Mouse (Mus musculus): ENCODE measurements around the gene Iqcc. TPM values are rescaled to one million over a fixed set of nuclear protein-coding genes. Genes with fewer than 3 reads are reported as not detected.
A peak's percentile ranks its signal among the peaks of the same experiment; 100 is the strongest.

Gene Iqcc
- polyA plus RNA-seq, 1 experiment = 10.8 TPM

- Histone ChIP-seq H3K27me3 (ENCODE audit: control insufficient read depth, insufficient read depth, insufficient read length) (no peaks in the 10 kb centered on the region), H3ac (ENCODE audit: control insufficient read depth, insufficient read length, low read depth) (peak overlapping the region; percentile 46), H3K79me2 (ENCODE audit: control insufficient read depth, insufficient read depth) (peaks cover 46% of the 10 kb centered on the region), H3K4me3 (ENCODE audit: insufficient read depth, poor library complexity, severe bottlenecking) (no peak overlapping the region), H3K36me3 (ENCODE audit: control insufficient read depth, insufficient read depth) (peaks cover 46% of the 10 kb centered on the region), H3K79me3 (ENCODE audit: low read depth) (peaks cover 28% of the 10 kb centered on the region)
- TF ChIP-seq MYOG (IDR thresholded peaks at IDR 0.05; ENCODE audit: control insufficient read depth, extremely low read depth, insufficient read length) = no peak
- TF ChIP-seq CEBPB (IDR thresholded peaks at IDR 0.05; ENCODE audit: low read depth) = no peak
- no peak for TF ChIP-seq CTCF (IDR thresholded peaks at IDR 0.05; ENCODE audit: control insufficient read depth, insufficient read depth, insufficient read length)
- no peak for TF ChIP-seq FOSL1 (IDR thresholded peaks at IDR 0.05; ENCODE audit: insufficient read depth, low read length, poor library complexity, severe bottlenecking)
- TF ChIP-seq MAX (IDR thresholded peaks at IDR 0.05) = no peak
- no peak for TF ChIP-seq USF1 (IDR thresholded peaks at IDR 0.05; ENCODE audit: low read depth)
- TF ChIP-seq MYOD1 (IDR thresholded peaks at IDR 0.05; ENCODE audit: control insufficient read depth, insufficient read length, low read depth) = no peak
These were observed 20.3 kb upstream of the Iqcc start for GRCm38 (mm10) chr4:129639221-129639620.

GRCm38 (mm10) chr4:129633852-129634251, 15.0 kb upstream of the Iqcc start:
- TF ChIP-seq FOSL1 (IDR thresholded peaks at IDR 0.05; ENCODE audit: insufficient read depth, low read length, poor library complexity, severe bottlenecking) (no peak), MYOG (IDR thresholded peaks at IDR 0.05; ENCODE audit: control insufficient read depth, extremely low read depth, insufficient read length) (no peak), CEBPB (IDR thresholded peaks at IDR 0.05; ENCODE audit: low read depth) (no peak), USF1 (IDR thresholded peaks at IDR 0.05; ENCODE audit: low read depth) (no peak), MYOD1 (IDR thresholded peaks at IDR 0.05; ENCODE audit: control insufficient read depth, insufficient read length, low read depth) (no peak), CTCF (IDR thresholded peaks at IDR 0.05; ENCODE audit: control insufficient read depth, insufficient read depth, insufficient read length) (no peak), MAX (IDR thresholded peaks at IDR 0.05) (no peak)
- no peak overlapping the region for H3K4me3 ChIP-seq (ENCODE audit: insufficient read depth, poor library complexity, severe bottlenecking)
- H3K36me3 ChIP-seq (ENCODE audit: control insufficient read depth, insufficient read depth) = peaks cover 86% of the 10 kb centered on the region
- peaks cover 15% of the 10 kb centered on the region for H3K79me3 ChIP-seq (ENCODE audit: low read depth)
- no peak overlapping the region for H3ac ChIP-seq (ENCODE audit: control insufficient read depth, insufficient read length, low read depth)
- peaks cover 29% of the 10 kb centered on the region for H3K79me2 ChIP-seq (ENCODE audit: control insufficient read depth, insufficient read depth)
- H3K27me3 ChIP-seq (ENCODE audit: control insufficient read depth, insufficient read depth, insufficient read length) = no peaks in the 10 kb centered on the region

GRCm38 (mm10) chr4:129631867-129632266, 13.0 kb upstream of the Iqcc start:
- peaks cover 88% of the 10 kb centered on the region for H3K36me3 ChIP-seq (ENCODE audit: control insufficient read depth, insufficient read depth)
- peaks cover 17% of the 10 kb centered on the region for H3K79me2 ChIP-seq (ENCODE audit: control insufficient read depth, insufficient read depth)
- no peak overlapping the region for H3K4me3 ChIP-seq (ENCODE audit: insufficient read depth, poor library complexity, severe bottlenecking)
- TF ChIP-seq MYOD1 (IDR thresholded peaks at IDR 0.05; ENCODE audit: control insufficient read depth, insufficient read length, low read depth) = no peak
- H3ac ChIP-seq (ENCODE audit: control insufficient read depth, insufficient read length, low read depth) = no peak overlapping the region
- no peaks in the 10 kb centered on the region for H3K27me3 ChIP-seq (ENCODE audit: control insufficient read depth, insufficient read depth, insufficient read length)
- peaks cover 5% of the 10 kb centered on the region for H3K79me3 ChIP-seq (ENCODE audit: low read depth)

GRCm38 (mm10) chr4:129630944-129631343, 12.0 kb upstream of the Iqcc start:
- H3K79me2 ChIP-seq (ENCODE audit: control insufficient read depth, insufficient read depth) = peaks cover 8% of the 10 kb centered on the region
- H3K79me3 ChIP-seq (ENCODE audit: low read depth) = peaks cover 2% of the 10 kb centered on the region
- H3K36me3 ChIP-seq (ENCODE audit: control insufficient read depth, insufficient read depth) = peaks cover 81% of the 10 kb centered on the region
- no peak overlapping the region for H3ac ChIP-seq (ENCODE audit: control insufficient read depth, insufficient read length, low read depth)
- TF ChIP-seq CTCF (IDR thresholded peaks at IDR 0.05; ENCODE audit: control insufficient read depth, insufficient read depth, insufficient read length) = no peak
- H3K4me3 ChIP-seq (ENCODE audit: insufficient read depth, poor library complexity, severe bottlenecking) = no peak overlapping the region
- no peaks in the 10 kb centered on the region for H3K27me3 ChIP-seq (ENCODE audit: control insufficient read depth, insufficient read depth, insufficient read length)

GRCm38 (mm10) chr4:129626035-129626434, 7.1 kb upstream of the Iqcc start:
- Histone ChIP-seq H3K79me3 (ENCODE audit: low read depth) (no peaks in the 10 kb centered on the region), H3K36me3 (ENCODE audit: control insufficient read depth, insufficient read depth) (peaks cover 43% of the 10 kb centered on the region), H3K27me3 (ENCODE audit: control insufficient read depth, insufficient read depth, insufficient read length) (no peaks in the 10 kb centered on the region), H3K79me2 (ENCODE audit: control insufficient read depth, insufficient read depth) (peaks cover 6% of the 10 kb centered on the region), H3K4me3 (ENCODE audit: insufficient read depth, poor library complexity, severe bottlenecking) (no peak overlapping the region), H3ac (ENCODE audit: control insufficient read depth, insufficient read length, low read depth) (no peak overlapping the region)
- TF ChIP-seq MAX (IDR thresholded peaks at IDR 0.05) (no peak), CTCF (IDR thresholded peaks at IDR 0.05; ENCODE audit: control insufficient read depth, insufficient read depth, insufficient read length) (no peak), MYOD1 (IDR thresholded peaks at IDR 0.05; ENCODE audit: control insufficient read depth, insufficient read length, low read depth) (no peak), FOSL1 (IDR thresholded peaks at IDR 0.05; ENCODE audit: insufficient read depth, low read length, poor library complexity, severe bottlenecking) (no peak), MYOG (IDR thresholded peaks at IDR 0.05; ENCODE audit: control insufficient read depth, extremely low read depth, insufficient read length) (no peak), USF1 (IDR thresholded peaks at IDR 0.05; ENCODE audit: low read depth) (no peak), CEBPB (IDR thresholded peaks at IDR 0.05; ENCODE audit: low read depth) (no peak)

GRCm38 (mm10) chr4:129625496-129625895, 6.6 kb upstream of the Iqcc start:
- no peak for TF ChIP-seq MYOD1 (IDR thresholded peaks at IDR 0.05; ENCODE audit: control insufficient read depth, insufficient read length, low read depth)
- no peak for TF ChIP-seq CTCF (IDR thresholded peaks at IDR 0.05; ENCODE audit: control insufficient read depth, insufficient read depth, insufficient read length)
- no peak for TF ChIP-seq USF1 (IDR thresholded peaks at IDR 0.05; ENCODE audit: low read depth)
- no peak for TF ChIP-seq CEBPB (IDR thresholded peaks at IDR 0.05; ENCODE audit: low read depth)
- no peak for TF ChIP-seq MAX (IDR thresholded peaks at IDR 0.05)
- no peak for TF ChIP-seq MYOG (IDR thresholded peaks at IDR 0.05; ENCODE audit: control insufficient read depth, extremely low read depth, insufficient read length)
- peaks cover 37% of the 10 kb centered on the region for H3K36me3 ChIP-seq (ENCODE audit: control insufficient read depth, insufficient read depth)
- peaks cover 6% of the 10 kb centered on the region for H3K79me2 ChIP-seq (ENCODE audit: control insufficient read depth, insufficient read depth)

More at GRCm38 (mm10) chr4:129625496-129625895, 6.6 kb upstream of the Iqcc start:
- Histone ChIP-seq H3K4me3 (ENCODE audit: insufficient read depth, poor library complexity, severe bottlenecking) (no peak overlapping the region), H3K27me3 (ENCODE audit: control insufficient read depth, insufficient read depth, insufficient read length) (no peaks in the 10 kb centered on the region), H3ac (ENCODE audit: control insufficient read depth, insufficient read length, low read depth) (no peak overlapping the region), H3K79me3 (ENCODE audit: low read depth) (no peaks in the 10 kb centered on the region)
